Mouse (Mus musculus): ENCODE results near the gene Slc5a2.
A peak's percentile ranks its signal among the peaks of the same experiment; 100 is the strongest.

Gene Slc5a2

DNA sequence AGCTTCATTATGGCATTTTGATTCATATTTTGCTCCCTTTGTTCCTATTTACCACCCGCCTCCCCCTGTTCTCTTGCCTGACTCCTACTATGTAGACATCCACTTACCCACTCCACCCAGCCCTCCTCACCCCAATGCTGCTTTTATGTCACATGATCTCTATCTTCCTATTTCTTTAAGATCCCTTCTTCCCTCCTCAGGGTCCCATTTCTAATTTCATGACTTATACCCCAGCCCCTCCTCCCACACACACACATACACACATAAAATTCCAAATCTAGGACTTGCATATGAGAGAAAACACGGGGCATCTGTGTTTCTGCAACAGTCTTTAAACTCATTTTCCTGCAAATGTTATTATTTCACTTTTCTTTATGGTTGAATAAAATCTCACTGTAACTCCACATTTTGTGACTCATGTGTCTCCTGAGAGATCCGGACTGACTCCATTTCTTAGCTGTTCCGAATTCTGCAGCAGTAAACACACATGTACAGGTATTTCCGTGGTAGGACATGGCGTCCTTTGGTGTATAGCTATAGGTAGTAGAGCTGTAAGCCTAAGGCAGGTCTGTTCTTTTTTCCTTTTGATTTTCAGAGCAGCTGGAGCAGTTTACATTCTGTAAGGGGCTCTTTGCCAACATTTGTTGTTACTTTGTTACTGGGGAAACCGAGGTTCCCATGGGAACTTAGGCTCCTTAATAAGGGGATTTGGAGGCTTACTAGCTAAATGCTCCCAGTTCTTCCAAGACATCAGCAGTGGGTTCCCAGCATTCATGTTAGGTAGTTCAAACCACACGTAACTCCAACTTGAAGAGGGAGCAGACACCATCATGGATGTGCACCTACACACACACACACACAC lies 33.3 kb downstream of the Slc5a2 start:
- DNase-seq (ENCODE audit: low read depth, low spot score), result no peak

DNA sequence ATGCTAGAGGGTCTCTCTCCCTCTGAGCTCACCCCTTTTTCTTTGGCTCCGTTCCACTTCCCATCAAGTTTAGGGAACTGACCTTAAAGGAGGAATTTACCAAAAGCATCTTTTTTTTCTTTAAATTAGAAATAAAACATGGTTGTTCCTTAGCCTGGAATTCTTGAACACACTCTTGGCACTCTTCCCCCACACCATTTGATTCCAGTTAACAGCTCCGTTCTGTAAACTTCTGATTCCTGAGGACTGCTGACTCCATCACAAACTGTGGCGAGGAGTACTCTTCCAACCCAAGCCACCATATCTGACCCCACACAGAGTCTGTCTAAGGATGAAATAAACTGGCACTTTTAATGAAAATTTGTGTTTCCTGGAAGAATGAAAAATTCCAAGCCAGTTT lies 35.5 kb downstream of the Slc5a2 start:
- no peak for DNase-seq (ENCODE audit: low read depth, low spot score)

DNA sequence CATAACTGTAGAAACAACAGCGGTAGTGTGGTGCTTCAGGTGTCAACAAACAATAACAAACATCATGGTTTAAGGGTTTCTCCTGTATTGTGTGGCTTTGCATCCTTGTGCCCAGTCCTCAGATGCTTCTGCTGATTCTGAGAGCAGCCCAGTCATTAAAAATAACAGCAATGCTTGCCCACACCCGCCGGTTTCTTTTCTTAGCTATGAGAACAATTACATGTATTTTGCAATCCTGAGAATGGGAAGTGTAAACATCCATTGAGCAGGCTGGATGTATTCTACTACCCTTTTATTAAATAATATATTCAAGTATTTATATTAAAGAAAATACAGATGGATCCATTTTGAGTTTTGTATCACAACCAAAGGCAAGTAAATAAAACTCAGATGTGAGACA lies 36.7 kb downstream of the Slc5a2 start:
- no peak for DNase-seq (ENCODE audit: low read depth, low spot score)

DNA sequence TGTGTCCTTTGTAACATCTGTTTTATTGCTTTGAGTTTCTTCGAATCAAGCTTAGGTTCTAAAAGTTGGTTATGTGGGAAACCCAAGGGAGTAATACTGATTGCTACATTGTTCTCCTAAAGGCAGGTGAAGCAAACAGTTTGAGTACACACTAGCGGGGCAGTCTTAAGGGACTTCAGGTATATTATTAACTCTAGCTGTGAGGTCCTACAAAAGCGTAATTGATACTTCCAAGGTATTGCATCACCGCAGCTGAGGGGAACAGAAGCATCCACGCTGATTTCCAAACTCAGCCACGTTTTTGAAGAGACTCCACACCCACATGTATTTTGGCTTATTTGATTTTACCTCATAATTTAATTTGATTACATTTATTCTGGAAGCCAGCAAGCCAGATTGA lies 38.7 kb downstream of the Slc5a2 start:
- no peak for DNase-seq (ENCODE audit: low read depth, low spot score)

DNA sequence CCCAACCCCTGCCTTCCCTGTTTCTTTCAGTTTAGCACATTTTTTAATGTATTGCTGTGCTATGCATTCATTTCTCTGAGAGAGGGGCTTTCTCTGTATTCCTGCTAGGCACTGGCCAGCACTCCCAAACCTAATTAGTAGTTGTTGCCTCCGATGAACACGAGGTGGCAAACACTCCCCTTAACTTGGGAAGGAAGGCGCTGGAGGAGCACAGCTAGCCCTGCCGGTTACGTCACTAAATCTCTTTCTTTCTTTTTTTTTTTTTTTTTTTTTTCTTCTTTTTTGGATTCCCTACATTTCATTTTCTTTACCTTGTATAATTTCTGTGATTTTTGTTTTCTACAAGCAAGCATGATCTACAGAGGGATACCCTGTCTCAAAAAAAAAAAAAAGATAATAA lies 39.5 kb downstream of the Slc5a2 start:
- peak; percentile 49 for DNase-seq (ENCODE audit: low read depth, low spot score)

DNA sequence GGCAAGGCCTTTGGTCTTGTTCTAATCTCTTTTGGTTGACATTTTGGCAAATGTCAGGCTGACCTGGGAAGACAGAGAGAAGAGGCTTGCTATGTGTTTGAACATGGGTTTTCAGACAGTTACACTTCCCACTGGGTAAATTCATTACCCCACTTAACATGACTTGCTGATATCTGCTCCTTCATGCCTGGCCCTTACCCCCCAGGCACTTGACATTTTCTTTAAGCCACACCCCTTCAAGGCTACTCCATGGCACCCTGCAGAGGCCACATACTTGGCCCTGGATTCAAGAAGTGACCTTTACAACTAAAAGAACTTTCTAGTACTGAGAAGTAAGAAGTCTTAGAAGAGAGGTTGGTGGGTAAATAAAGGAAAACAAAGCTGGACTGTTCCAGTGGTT lies 42.4 kb downstream of the Slc5a2 start:
- DNase-seq (ENCODE audit: low read depth, low spot score), result no peak

DNA sequence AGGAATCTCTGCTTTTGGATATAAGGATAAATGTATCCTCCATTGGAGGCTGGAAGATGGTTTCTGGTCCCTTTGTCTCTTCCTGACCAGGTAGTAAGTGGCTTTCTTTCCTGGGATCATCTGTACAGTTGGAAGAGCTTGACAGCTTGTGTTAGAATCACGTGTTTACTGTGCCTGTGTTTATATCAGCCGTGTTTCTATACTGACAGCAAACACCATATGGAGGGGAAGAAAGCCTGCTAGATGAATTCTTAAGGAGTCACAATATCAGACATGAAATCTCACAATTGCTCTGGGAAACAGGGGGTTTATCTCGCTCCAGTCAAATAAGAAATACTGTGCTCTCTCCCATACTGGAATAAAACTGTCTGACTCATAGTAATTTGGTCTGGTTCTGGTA lies 43.8 kb downstream of the Slc5a2 start:
- DNase-seq (ENCODE audit: low read depth, low spot score), result no peak

DNA sequence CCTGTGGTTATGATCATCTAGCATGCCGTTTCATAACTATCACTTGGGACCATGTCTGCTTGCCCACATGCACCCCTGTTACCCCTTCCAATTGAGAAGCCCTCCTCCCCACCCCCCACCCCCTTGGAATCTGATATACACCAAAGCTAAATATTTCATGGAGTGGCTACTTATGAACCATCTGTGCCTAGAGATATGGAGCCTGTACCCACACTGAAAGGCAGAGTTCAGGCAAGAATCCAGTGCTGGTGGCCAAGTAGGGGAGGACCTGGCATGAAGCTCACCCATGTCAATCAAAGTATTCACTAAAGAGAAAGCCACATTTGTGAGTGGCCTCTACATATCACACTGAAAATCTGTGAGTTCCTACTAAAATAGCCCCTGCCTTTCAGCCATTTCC lies 44.3 kb downstream of the Slc5a2 start:
- DNase-seq (ENCODE audit: low read depth, low spot score), result no peak

DNA sequence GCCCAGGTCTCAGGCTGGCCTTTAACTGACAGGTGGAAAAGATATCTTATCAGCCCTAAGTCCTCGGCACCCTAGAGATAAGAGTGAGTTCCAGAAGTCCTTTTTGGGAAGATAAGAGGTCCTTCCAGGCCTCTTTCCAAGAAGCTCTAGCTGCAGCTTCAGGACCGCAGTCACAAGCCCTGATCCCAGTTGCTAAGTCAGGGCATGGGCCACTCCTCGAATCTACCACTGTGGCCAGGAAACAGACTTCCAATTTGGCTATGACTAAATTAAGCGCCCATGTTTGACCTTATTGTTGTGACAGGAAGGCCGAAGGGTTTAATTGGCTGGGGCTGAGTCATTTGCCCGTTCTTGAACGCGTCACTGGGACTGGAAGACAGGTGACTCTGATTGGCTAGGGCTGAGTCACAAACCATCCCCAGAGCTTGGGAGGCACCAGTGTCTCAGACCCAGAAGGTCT lies 44.8 kb downstream of the Slc5a2 start:
- DNase-seq (ENCODE audit: low read depth, low spot score), result no peak

DNA sequence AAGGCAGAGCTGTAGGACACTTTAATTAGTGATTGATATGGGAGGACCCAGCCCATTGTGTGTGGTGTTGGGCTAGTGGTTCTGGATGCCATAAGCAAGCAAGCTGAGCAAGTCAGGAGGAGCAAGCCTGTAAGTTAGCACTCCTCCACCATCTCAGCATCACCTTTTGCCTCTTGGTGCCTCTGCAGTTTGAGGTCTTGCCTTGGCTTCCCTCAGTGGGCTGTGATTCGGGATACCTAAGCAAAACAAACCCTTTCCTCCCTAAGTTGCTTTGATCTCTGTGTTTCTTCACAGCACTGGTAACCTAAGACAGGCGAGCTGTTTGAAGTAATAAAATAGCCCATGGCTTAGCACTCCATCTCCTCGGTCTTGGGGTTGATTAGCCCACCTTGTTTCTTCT lies 45.8 kb downstream of the Slc5a2 start:
- no peak for DNase-seq (ENCODE audit: low read depth, low spot score)

DNA sequence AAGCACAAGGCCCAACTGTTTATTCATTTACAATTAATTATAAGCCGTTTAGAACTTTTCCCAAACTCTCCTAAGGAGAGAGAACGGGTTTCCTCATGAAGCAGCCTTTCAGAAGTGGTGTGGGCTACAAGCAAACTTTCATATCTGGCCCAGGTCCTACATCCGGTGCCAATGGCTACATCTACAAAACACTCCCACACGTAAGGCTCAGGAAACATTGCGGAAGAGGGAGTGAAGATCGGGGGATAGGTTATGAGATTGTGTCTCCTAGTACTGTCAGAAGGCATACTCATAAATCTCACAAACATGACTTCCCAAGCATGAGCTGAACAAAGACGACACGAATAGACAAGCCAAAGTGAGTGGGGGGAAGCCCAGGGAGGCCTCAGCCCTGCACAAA lies 46.4 kb downstream of the Slc5a2 start:
- DNase-seq (ENCODE audit: low read depth, low spot score), result no peak

DNA sequence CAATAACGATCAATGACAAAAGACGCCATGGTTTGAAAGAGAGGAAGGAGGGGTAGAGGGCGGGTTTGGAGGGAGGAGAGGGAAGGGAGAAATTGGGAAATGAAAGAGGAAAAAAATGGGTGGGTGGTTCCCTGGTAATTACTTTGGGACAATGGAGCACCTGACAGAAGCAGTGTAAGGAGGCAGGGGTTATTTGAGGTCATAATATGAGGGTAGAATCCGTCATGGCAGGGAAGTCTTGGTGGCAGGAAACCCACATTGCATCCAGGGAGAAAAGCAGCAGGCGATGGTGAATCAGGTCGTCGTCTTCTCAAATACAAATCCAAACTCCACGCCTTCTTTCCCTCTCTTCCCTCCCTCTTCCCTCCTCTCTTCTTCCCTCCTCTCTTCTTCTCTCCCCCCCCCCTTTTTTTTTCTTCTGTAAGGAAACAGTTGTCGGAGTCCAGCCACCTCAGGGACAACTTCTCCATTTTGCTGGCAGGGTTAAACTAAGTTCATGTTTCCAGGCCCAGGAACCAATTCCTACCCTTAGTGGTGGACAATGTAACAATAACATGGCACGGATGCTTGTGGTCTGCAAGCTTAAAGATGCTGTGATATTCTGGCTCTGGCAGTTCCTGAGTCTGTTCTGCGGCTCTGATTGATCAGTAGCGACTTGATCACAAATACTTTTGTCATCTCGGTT lies 47.1 kb downstream of the Slc5a2 start:
- no peak for DNase-seq (ENCODE audit: low read depth, low spot score)

DNA sequence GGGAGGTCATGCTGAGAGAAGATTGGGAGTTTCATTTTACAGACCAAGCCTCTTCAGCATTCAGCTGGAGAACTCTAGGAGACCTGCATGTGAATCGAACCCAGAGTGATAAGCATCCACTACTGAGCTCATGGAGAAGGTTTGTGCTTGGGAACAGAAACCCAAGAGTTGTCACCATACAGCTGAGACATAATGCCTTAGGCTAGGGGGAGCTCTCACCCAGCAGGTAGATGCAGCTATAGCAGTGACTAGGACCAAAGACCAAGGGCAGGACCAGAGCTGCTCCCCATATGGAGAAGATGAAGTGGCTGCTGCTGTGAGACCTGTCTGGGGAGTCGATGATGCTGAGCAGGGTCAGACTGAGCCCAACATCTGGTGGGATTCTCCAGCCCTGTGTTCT lies 48.1 kb downstream of the Slc5a2 start:
- no peak for DNase-seq (ENCODE audit: low read depth, low spot score)

DNA sequence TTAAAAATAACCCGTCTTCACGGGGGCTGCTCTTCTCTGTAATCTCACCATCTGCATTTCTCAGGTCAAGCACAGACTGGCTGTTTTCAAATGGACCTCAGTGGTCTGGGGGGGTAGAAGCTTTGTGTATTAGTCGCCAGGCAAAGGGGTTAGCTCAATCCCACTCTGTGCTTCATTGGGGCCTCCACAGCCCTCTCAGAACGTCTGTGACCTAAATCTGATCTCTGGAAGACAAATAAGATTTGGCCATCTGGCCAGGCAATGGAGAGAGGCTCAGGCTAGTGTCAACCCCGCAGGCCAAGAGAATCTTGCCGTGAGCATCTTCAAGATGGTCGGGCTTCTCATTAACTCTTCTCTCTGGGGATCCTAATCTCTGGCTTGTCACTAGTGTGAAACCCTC lies 49.0 kb downstream of the Slc5a2 start:
- peak; percentile 72 for DNase-seq (ENCODE audit: low read depth, low spot score)

DNA sequence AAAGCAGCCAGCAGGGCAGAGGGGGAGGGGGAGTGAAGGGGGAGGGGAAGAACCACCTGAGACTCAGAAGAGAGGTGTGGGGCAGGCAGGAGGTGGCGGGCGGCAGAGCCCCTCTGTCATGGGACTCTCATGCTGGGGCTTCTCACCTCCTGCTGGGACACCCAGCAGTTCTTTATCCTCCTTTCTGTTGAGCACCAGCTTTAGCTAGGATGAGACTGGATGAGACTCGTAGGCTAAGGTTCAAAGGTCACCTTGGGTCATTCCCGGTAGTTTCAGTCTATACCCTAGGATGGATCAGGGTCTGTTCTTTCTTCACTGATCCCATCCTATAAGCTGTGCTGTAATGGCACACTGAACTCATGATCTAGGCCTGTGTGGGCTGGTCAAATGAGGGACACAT lies 51.6 kb downstream of the Slc5a2 start:
- DNase-seq (ENCODE audit: low read depth, low spot score), result peak; percentile 37

DNA sequence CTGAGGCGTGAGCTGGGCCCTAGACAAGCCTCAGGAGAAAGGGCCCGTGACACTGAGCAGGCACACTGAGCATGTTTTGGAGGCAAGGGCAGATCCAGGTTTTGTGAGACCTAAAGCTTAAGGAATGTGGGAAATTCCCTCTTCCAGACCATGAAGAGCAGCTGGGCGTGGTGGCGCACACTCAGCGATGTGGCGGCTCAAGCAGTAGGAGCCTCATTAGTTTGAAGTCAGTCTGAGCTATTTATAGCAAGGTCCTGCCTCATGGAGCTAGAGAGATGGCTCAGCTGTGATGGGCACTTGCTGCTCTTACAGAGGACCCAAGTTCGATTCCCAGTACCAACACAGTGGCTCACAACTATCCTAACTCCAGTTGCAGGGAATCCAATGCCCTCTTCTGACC lies 53.7 kb downstream of the Slc5a2 start:
- no peak for DNase-seq (ENCODE audit: low read depth, low spot score)

DNA sequence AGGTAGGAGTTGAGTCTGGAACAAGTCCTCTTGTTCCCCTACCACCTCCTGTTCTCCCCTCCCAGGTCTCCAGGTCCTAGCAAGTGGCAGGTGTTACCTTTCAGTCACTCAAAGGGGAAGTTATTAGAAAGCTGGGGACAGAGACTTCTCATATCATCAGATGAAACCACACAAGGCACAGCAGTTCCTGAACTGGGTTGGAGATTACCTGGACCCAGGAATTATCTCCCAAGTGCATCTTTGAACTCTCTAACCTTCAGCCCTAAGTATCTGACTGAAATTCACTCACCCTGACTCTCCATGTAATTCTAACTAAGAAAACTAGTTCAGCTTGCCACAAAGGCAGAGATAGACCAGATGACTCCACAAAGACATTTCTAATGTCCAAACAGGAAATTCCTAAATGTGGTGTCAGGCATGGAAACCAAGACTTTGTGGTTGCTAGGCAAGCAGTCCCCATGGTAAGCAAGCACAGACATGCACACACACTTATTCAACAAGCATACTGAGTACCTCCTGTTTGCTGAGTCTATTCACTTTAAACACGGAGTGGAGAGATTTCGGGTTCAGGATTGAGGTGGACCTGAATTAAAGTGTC lies 54.9 kb downstream of the Slc5a2 start:
- no peak for DNase-seq (ENCODE audit: low read depth, low spot score)

DNA sequence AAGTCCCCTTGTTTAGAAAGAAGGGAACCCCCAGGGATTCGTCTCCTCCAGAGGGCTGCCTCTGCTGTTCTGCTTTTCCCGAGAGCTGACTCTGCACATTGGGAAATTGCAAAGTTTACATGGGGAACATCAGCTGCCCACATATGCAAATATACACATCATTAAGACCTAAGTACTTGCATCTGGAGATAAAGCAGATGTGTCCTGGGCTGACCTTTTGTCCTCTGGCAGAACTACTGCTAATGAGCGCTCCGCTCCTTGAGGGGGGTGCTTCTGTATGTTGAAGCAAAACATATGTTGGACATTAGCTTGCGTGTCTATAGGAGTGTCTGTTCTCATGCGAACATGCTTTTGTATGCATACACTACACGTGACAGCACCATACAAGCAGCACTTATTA lies 55.8 kb downstream of the Slc5a2 start:
- DNase-seq (ENCODE audit: low read depth, low spot score), result no peak
